Mouse (Mus musculus): ENCODE measurements around the gene Ssxb5.
"Not testable (repeated sequence)": the region's sequence is repeated elsewhere in the genome, so short reads cannot be mapped to it uniquely, and the experiment has no call there.

The Ssxb5 gene

DNA sequence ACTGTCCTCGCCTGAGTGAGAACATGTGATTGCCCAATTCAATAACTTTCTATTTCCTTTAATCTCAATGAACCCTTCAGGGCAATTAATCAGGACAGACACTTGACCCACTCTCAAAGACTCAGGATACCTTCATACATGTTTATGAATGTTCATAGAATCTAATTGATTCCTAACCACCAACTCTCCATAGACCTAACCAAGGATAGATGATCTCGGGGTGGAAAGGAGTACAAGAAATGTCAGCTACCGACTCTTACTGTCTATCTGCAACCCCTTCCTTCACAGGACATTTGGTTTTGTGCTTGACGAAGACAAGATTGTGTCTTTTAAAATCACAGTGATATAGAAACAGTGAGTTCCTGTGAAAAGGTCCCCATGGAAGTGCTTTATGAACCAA, at the start of gene Ssxb5:
Gene Ssxb5, plus strand, starts transcription at position 301 of the 400 bp plus-strand sequence.
- DNase-seq, result not testable (repeated sequence)

DNA sequence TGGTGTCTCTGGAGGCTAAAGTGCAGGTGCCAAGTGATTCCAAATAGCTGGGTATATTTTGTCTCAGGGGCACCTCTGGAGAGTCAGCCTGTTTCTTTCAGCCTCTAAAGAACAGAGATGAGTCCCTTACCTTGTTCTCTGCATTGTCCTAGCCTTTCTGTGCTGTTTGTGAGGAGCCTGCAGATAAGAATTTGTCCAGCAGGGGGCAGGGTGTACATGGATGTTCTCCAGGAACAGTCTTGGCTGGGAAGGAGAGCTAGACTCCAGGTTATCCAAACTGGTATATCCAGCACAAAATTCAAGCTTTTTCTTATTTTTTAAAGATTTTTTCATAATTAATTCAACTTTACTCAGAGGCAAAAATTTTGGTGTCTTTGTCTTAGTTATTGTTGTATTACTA, 28.6 kb downstream of the Ssxb5 start:
- peak; percentile 48 for DNase-seq

- no peak for DNase-seq
Observed at GRCm38 (mm10) chrX:8843694-8844093, 40.2 kb downstream of the Ssxb5 start, which contains the start of gene Gm6592. Gene Gm6592, plus strand, starts transcription at chrX:8843994.

GRCm38 (mm10) chrX:8852486-8852885, 49.0 kb downstream of the Ssxb5 start:
- no peak for DNase-seq

Data from cerebellum, adult 9-10 months (tissue).